Mouse (Mus musculus) heart, embryonic 14.5 days (tissue): ENCODE results near the gene AC124502.3. TPM values are rescaled to one million over a fixed set of nuclear protein-coding genes. Genes with fewer than 3 reads are reported as not detected.

Experiments
- ATAC-seq: fragments of 200-750 bp; cut with Nextera tagmentation; 2 replicates; pipeline ENCODE4 v1.8.0; 2017; ENCODE audit warnings: low read depth, moderate TSS enrichment; ENCODE audit not compliant: insufficient number of reproducible peaks, insufficient read depth, low FRiP score
- H3K27ac ChIP-seq, 2 experiments: fragments of 200-500 bp in 1 of 2; fragments of 300-500 bp in 1 of 2; sonication (generic) in 1 of 2; replicated peaks in 1 of 2; 2 replicates each; pipeline ENCODE4 v1.5.1; 2012 to 2014; ENCODE audit warnings: low read depth in 2 of 2, low read length in 2 of 2, control low read depth in 1 of 2, mild to moderate bottlenecking in 1 of 2, mixed read lengths in 1 of 2; ENCODE audit not compliant: control insufficient read depth in 1 of 2, insufficient read depth in 1 of 2
- H3K27me3 ChIP-seq: fragments of 300-500 bp; sonication (generic); 2 replicates; pipeline ENCODE4 v1.6.1; 2014; ENCODE audit warnings: mild to moderate bottlenecking, low read length, control low read depth; ENCODE audit not compliant: control insufficient read depth, insufficient read depth
- H3K36me3 ChIP-seq: fragments of 300-500 bp; sonication (generic); 2 replicates; pipeline ENCODE4 v1.6.1; 2014; ENCODE audit warnings: mild to moderate bottlenecking, control low read depth, low read length, mixed read lengths; ENCODE audit not compliant: control insufficient read depth, insufficient read depth
- H3K4me1 ChIP-seq, 2 experiments: fragments of 200-500 bp in 1 of 2; fragments of 300-500 bp in 1 of 2; sonication (generic) in 1 of 2; 2 replicates each; pipeline ENCODE4 v1.6.1; 2012 to 2014; ENCODE audit warnings: low read length in 2 of 2, control low read depth in 1 of 2, mixed read lengths in 1 of 2; ENCODE audit not compliant: control insufficient read depth in 2 of 2, insufficient read depth in 2 of 2
- H3K4me2 ChIP-seq: fragments of 300-500 bp; sonication (generic); 2 replicates; pipeline ENCODE4 v1.6.1; 2014; ENCODE audit warnings: mild to moderate bottlenecking, low read length
- H3K4me3 ChIP-seq, 2 experiments: fragments of 200-500 bp in 1 of 2; fragments of 300-500 bp in 1 of 2; sonication (generic) in 1 of 2; 2 replicates each; pipeline ENCODE4 v1.5.1; 2012 to 2014; ENCODE audit warnings: low read length in 2 of 2, mild to moderate bottlenecking in 2 of 2, control low read depth in 1 of 2, low read depth in 1 of 2, moderate library complexity in 1 of 2; ENCODE audit not compliant: control insufficient read depth in 1 of 2, insufficient read depth in 1 of 2
- H3K9ac ChIP-seq: fragments of 300-500 bp; sonication (generic); 2 replicates; pipeline ENCODE4 v1.6.1; 2014; ENCODE audit warnings: mild to moderate bottlenecking, low read length
- H3K9me3 ChIP-seq: fragments of 300-500 bp; sonication (generic); 2 replicates; pipeline ENCODE4 v1.6.1; 2016; ENCODE audit warnings: low read length, control low read depth; ENCODE audit not compliant: control insufficient read depth
- WGBS: fragments of 180-500 bp; shearing (Covaris S2); extraction: QIAGEN DNeasy Blood & Tissue Kit; methylation state at CpG from one replicate; pipeline ENCODE4 v1.1.7; 2014; 5-methylcytosine and 5-hydroxymethylcytosine counted together
- polyA plus RNA-seq: library from polyadenylated mRNA; unstranded; fragments of >200 nt; fragmentation: Nextera tagmentation; extraction: Ambion mirVana; gene quantifications from 2 replicates; pipeline ENCODE4 v1.2.1, GENCODE M21; 2014

Gene AC124502.3
- polyA plus RNA-seq, 1 experiment from 2014 or later: 1.4 TPM

DNA sequence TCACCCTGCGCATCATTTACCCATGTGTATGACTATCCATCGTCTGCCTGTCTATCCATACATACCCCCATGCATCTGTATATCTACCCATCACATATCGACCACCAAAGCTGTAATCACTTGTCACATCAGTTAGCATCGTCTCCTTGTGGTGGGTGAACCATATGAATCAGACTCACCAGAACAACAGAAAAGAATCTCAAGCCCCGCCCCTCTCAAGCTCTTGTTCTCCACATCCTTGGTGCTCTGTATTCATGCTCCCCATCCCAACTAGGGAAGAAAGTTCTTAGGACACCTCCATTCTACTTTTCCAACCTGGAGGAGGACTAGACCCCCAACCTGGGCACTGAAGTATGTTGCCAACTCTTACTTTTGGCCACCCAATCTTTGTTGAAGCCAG, 23.4 kb downstream of the AC124502.3 start:
- Histone ChIP-seq H3K4me1 (peaks cover 28% of the 10 kb centered on the region in 2 experiments), H3K36me3 (no peaks in the 10 kb centered on the region), H3K4me2 (no peak overlapping the region), H3K9me3 (no peaks in the 10 kb centered on the region), H3K4me3 (no peak overlapping the region), H3K27ac (no peak overlapping the region), H3K27me3 (no peaks in the 10 kb centered on the region), H3K9ac (no peak overlapping the region)
- 83% methylated on average over 5 of the region's 5 CpGs for WGBS
- ATAC-seq: no peak

DNA sequence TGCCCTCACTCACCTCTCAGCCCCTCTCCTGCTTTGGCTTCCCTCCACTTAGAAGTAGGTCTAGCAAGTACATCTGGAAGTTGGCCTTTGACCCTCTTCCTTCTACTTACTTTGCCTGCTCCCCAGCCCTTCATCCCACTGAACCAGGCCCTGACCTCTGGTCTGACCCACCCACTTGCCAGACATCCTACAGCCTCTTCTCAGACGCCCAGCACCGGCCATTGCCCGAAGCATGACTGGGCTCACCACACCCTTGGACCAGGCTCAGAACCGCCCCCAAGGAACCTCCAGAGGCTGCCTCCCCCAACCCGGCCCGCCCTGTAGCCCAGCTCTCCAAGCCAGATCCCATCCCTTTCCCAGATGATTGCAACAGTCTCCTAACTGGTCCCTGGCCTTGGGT, 23.8 kb downstream of the AC124502.3 start:
- no peak for ATAC-seq
- no peak overlapping the region for H3K4me2 ChIP-seq
- no peaks in the 10 kb centered on the region for H3K36me3 ChIP-seq
- no peak overlapping the region for H3K27ac ChIP-seq
- 80% methylated on average over 6 of the region's 6 CpGs for WGBS
- H3K27me3 ChIP-seq: no peaks in the 10 kb centered on the region
- no peak overlapping the region for H3K9ac ChIP-seq
- peaks cover 32% of the 10 kb centered on the region in 2 experiments for H3K4me1 ChIP-seq
- H3K9me3 ChIP-seq: no peaks in the 10 kb centered on the region
- no peak overlapping the region for H3K4me3 ChIP-seq

DNA sequence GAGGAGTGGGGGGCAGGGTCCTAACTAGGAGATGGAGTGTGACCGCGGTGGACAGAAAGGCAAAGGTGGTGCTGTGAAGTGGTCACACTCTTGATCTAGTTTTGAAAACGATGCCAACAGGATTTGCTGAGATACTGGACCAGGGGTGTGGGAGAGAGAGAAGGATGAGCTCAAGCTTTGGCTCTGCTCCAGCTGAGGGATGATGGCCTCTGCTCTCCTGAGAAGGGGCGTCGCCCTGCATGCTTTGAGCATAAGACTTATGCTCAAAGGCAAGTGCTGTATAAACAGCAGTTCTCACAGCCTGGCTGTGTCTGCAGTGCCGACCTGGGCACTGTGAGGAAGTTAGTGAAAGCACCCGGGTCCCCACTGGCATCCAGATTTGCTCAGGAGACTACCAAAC, 26.4 kb downstream of the AC124502.3 start:
- no peak overlapping the region for H3K27ac ChIP-seq
- no peak overlapping the region for H3K4me3 ChIP-seq
- no peak overlapping the region for H3K9ac ChIP-seq
- no peaks in the 10 kb centered on the region for H3K36me3 ChIP-seq
- H3K4me1 ChIP-seq: peaks cover 28 to 29% of the 10 kb centered on the region in 2 experiments
- peaks cover 6% of the 10 kb centered on the region; the same call in 1 of the 2 replicates for H3K27me3 ChIP-seq
- H3K9me3 ChIP-seq: no peaks in the 10 kb centered on the region
- ATAC-seq: no peak
- no peak overlapping the region for H3K4me2 ChIP-seq
- WGBS: 41% methylated on average over 7 of the region's 7 CpGs

DNA sequence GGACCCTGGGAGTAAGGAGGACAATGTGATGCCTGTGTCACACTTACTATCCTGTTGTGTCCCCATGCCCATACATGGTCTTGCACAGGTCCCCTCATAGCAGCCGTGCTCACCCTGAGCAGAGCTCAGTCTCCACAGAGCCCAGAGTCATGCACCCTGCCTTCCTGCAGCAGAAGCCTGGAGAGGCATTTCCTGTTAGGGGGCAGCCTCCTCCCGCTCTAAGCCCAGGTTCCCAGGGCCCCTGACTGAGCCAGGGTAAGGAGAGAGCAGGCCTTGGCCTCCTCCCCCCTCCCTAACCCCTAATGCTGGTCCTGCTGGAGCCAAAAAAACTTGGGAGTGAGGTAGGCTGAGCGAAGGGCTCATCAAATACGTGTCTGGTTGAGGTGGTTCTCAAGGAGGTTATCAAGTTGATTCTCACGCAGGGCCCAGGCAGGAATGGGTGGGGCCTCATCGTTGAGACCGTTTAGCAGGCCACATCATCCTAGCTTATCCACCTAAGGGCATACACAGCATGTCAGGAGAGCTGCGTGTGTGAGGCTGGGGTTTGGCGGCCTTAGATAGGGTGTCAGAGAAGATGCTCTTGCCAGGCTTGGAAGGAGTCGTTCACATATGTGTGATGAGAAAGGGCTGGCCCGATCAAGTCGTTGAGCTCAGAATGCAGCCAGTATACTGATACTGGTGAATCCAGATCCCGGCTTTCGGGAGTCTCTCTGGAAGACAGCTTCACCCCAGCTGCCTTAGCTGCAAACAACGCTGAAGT, 28.5 kb downstream of the AC124502.3 start:
- 4% methylated on average over 15 of the region's 15 CpGs for WGBS
- H3K4me3 ChIP-seq: peak overlapping the region; percentile 13 to 54; a peak in 3 of 4 replicates
- peaks cover 6% of the 10 kb centered on the region; the same call in 1 of the 2 replicates for H3K27me3 ChIP-seq
- H3K9ac ChIP-seq: peak overlapping the region; percentile 80
- peak overlapping the region; percentile 14 to 79 for H3K27ac ChIP-seq
- H3K4me1 ChIP-seq: peaks cover 25 to 31% of the 10 kb centered on the region in 2 experiments
- no peaks in the 10 kb centered on the region for H3K36me3 ChIP-seq
- H3K9me3 ChIP-seq: no peaks in the 10 kb centered on the region
- H3K4me2 ChIP-seq: peak overlapping the region; percentile 96
- ATAC-seq: 0 out of 2 replicates have a peak, but pooled peaks have one; percentile 13

DNA sequence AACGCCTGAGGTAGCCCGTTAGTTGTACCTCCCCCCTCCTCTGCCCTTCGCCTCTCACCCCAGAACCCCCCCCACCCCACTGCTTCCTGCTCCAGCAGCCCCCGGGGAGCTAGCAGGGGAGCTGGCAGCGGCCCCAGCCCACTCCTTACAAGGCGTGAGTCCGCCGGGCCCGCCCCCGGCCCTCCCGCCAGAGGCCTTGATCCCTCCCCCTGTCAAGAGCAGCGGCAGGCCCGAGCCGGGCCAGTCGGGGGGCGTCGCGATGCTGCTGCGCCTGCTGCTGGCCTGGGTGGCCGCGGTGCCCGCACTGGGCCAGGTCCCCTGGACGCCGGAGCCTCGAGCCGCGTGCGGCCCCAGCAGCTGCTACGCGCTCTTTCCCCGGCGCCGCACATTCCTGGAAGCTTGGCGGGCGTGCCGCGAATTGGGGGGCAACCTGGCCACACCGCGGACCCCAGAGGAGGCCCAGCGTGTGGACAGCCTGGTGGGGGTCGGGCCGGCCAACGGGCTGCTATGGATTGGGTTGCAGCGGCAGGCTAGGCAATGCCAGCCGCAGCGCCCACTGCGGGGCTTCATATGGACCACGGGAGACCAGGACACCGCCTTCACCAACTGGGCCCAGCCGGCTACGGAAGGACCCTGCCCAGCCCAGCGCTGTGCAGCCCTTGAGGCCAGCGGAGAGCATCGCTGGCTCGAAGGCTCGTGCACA, 29.3 kb downstream of the AC124502.3 start, which contains the start of gene Cd248:
Gene Cd248, plus strand, starts transcription at position 212 of the 703 bp plus-strand sequence.
- Histone ChIP-seq H3K4me3 (peak within 1 kb of the TSS; percentile 54), H3K4me2 (peak within 1 kb of the TSS; percentile 96), H3K4me1 (peaks cover 28 to 37% of the 10 kb centered on the region in 2 experiments), H3K27ac (peak within 1 kb of the TSS; percentile 14 to 79), H3K9ac (peak within 1 kb of the TSS; percentile 80), H3K27me3 (peaks cover 6% of the 10 kb centered on the region; the same call in 1 of the 2 replicates), H3K36me3 (no peaks in the 10 kb centered on the region), H3K9me3 (no peaks in the 10 kb centered on the region)
- ATAC-seq: peak; percentile 77
- WGBS: 1% methylated on average over 54 of the region's 56 CpGs

DNA sequence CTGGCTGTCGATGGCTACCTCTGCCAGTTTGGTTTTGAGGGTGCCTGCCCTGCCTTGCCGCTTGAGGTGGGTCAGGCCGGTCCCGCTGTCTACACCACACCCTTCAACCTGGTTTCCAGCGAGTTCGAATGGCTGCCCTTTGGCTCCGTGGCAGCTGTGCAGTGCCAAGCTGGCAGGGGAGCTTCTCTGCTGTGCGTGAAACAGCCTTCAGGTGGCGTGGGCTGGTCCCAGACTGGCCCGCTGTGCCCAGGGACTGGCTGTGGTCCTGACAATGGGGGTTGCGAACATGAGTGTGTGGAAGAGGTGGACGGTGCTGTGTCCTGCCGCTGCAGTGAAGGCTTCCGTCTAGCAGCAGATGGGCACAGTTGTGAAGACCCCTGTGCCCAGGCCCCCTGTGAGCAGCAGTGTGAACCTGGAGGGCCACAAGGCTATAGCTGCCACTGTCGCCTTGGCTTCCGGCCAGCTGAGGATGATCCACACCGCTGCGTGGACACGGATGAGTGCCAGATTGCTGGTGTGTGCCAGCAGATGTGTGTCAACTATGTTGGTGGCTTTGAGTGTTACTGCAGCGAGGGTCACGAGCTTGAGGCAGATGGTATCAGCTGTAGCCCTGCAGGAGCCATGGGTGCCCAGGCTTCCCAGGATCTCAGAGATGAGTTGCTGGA, 30.0 kb downstream of the AC124502.3 start:
- Histone ChIP-seq H3K36me3 (no peaks in the 10 kb centered on the region), H3K9ac (peak overlapping the region; percentile 80), H3K4me3 (peak overlapping the region; percentile 54), H3K27me3 (peaks cover 6% of the 10 kb centered on the region), H3K4me2 (peak overlapping the region; percentile 96), H3K9me3 (no peaks in the 10 kb centered on the region), H3K4me1 (peaks cover 28 to 37% of the 10 kb centered on the region in 2 experiments), H3K27ac (peak overlapping the region in 1 of 2 experiments; percentile 79; a peak in 1 of 4 replicates)
- 42% methylated on average over 21 of the region's 21 CpGs for WGBS
- no peak for ATAC-seq

DNA sequence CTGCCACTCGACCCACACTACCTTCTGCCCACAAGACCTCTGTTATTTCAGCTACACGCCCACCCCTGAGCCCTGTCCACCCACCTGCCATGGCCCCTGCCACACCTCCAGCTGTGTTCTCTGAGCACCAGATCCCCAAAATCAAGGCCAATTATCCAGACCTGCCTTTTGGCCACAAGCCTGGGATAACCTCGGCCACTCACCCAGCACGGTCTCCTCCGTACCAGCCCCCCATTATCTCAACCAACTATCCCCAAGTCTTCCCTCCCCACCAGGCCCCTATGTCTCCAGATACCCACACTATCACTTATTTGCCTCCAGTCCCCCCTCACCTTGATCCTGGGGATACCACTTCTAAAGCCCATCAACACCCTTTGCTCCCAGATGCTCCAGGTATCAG, 30.8 kb downstream of the AC124502.3 start:
- 80% methylated on average over 5 of the region's 5 CpGs for WGBS
- Histone ChIP-seq H3K9ac (no peak overlapping the region), H3K4me1 (peaks cover 28 to 37% of the 10 kb centered on the region in 2 experiments), H3K9me3 (no peaks in the 10 kb centered on the region), H3K27ac (no peak overlapping the region), H3K4me2 (peak overlapping the region; percentile 96; the same call in 1 of the 2 replicates), H3K36me3 (no peaks in the 10 kb centered on the region), H3K27me3 (peaks cover 12% of the 10 kb centered on the region), H3K4me3 (no peak overlapping the region)
- ATAC-seq: no peak
